Mouse (Mus musculus) CH12.LX (cell line): ENCODE measurements at regions not wholly inside any gene's neighbourhood (a gene's known extent, or its start where the extent isn't known, plus 50 kb on each side); places are given as distances from the start of the nearest gene placed in this dataset.

Experiments
- CTCF ChIP-seq, 2 experiments: IDR thresholded peaks in 1 of 2; conservative IDR thresholded peaks in 1 of 2; 2 replicates each; pipeline ENCODE4 v1.5.1; 2011 to 2012; ENCODE audit warnings: low read depth in 2 of 2, low read length in 2 of 2, improper control_type of control experiment in 1 of 2, inconsistent platforms in 1 of 2, mild to moderate bottlenecking in 1 of 2, moderate library complexity in 1 of 2
- ELF1 ChIP-seq: IDR thresholded peaks from 2 replicates; pipeline ENCODE4 v1.6.1; 2014; ENCODE audit warnings: low read depth, mild to moderate bottlenecking, inconsistent platforms, low read length, improper control_type of control experiment
- MAFK ChIP-seq: IDR thresholded peaks from 2 replicates; pipeline ENCODE4 v1.6.1; 2011; ENCODE audit warnings: low read length, improper control_type of control experiment; ENCODE audit not compliant: insufficient replicate concordance
- POLR2A ChIP-seq: IDR thresholded peaks from 2 replicates; pipeline ENCODE4 v1.6.1; 2011; ENCODE audit warnings: low read depth, mild to moderate bottlenecking, improper control_type of control experiment, low read length
- USF1 ChIP-seq: IDR thresholded peaks from 2 replicates; pipeline ENCODE4 v1.6.1; 2014; ENCODE audit warnings: low read depth, mild to moderate bottlenecking, inconsistent platforms, low read length, improper control_type of control experiment
- ZC3H11A ChIP-seq: IDR thresholded peaks from 2 replicates; pipeline ENCODE4 v1.6.1; 2012; ENCODE audit warnings: low read depth, mild to moderate bottlenecking, inconsistent platforms, low read length, improper control_type of control experiment
- ZMIZ1 ChIP-seq: IDR thresholded peaks from 2 replicates; pipeline ENCODE4 v1.6.1; 2012; ENCODE audit warnings: low read depth, mild to moderate bottlenecking, inconsistent platforms, low read length, improper control_type of control experiment

DNA sequence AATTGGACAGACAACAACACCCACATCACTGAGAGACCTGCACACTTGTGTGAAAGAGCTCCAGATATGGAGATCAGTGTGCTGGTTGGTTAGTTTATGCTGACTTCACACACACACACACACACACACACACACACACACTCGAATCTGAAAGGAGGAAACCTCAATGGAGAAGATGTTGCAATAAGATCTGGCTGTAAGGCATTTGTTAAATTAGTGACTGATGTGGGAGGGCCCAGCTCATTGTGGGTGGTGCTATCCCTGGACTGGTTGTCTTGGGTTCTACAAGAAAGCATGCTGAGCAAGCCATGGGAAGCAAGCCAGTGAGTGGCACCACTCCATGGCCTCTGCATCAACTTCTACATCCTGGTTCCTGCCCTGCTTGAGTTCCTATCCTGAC, 216.8 kb upstream of the Prok2 start:
- no peak for TF ChIP-seq CTCF (conservative IDR thresholded peaks at IDR 0.05 in 1 of 2, IDR thresholded peaks at IDR 0.05 in 1 of 2; ENCODE audit: low read depth in 2 of 2, low read length in 2 of 2)
- TF ChIP-seq POLR2A, result no peak
- TF ChIP-seq ZMIZ1, result no peak
- no peak for TF ChIP-seq USF1
- TF ChIP-seq ELF1, result no peak
- TF ChIP-seq ZC3H11A, result no peak
- TF ChIP-seq MAFK, result no peak
